Mouse (Mus musculus): Measurements from ENCODE around the gene Zfp217.

The Zfp217 gene

DNA sequence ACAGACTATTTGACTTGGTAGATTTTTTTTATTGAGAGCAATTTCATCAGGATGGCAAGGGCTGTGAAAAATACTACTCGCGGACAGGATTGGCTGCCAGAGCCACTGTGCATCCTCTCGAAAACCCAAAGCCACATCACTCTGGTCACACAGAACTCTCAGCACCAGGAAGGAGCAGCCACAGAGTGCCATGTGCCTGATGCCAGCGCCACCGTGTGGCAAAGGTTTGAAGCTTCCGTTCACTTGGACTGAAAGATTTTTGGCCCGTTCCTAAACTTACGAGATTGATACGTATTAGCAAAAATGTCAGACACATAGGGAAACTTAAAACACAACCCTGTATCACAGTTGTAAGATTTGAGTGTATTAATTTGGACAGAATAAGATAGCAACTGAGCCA lies 44.1 kb downstream of the Zfp217 start:
- DNase-seq (ENCODE audit: extremely low spot score, low spot score): peak; percentile 56

DNA sequence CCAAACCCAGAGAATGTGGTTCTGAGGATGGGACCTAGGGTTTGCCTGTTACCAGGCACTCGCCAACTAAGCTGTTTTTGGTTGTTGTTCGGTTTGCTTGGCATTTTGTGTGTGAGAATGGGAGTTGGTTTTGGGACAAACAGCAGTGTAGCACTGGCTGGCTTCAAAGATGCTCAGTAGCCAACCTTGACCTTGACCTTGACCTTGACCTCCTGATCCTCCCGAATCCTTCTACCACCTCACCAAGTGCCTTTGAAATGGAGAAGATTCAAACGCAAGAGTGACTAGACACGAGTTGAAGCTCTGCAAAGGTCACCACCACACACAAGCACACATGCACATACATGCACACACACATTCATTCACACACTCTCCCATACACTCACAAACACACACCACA lies 44.6 kb downstream of the Zfp217 start:
- DNase-seq (ENCODE audit: extremely low spot score, low spot score): no peak

DNA sequence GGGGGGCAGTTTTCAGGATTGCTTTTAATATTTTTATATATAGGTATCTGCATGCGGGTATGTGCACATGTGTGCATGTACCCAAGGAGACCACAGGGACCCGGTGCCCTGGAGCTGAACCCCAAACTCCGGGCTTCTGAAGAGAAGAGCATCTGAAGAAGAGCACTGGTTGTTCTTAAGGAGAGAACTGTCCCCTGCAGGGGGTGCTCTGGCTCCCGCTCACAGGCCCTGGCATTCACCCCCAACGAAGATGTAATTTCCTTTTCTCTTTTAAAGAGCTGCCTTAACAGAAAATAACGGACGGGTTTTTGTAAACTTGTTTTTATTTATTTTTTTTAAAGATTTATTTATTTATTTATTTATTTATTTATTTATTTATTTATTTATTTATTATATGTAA lies 46.0 kb downstream of the Zfp217 start:
- no peak for DNase-seq (ENCODE audit: extremely low spot score, low spot score)

- DNase-seq (ENCODE audit: extremely low spot score, low spot score): peak; percentile 98
These were observed 46.8 kb downstream of the Zfp217 start for GRCm38 (mm10) chr2:170101132-170101531.

DNA sequence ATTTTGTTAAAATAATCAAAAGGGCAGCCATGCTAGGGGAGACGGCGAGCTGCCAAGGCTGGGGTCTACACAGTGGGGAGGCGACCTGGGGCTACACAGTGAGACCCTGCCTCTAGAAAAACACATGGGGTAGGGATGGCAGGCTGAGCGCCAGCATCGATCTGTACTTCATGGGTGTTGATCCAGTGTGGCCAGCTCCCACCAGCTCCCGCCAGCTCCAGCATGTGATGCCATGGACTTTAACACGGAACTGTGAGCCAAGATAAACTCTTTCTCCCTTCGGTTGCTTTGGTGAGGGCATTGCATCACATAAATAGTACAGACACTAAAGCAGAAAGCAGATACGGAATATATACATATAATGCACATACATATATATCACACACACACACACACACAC lies 53.0 kb downstream of the Zfp217 start:
- no peak for DNase-seq (ENCODE audit: extremely low spot score, low spot score)

DNA sequence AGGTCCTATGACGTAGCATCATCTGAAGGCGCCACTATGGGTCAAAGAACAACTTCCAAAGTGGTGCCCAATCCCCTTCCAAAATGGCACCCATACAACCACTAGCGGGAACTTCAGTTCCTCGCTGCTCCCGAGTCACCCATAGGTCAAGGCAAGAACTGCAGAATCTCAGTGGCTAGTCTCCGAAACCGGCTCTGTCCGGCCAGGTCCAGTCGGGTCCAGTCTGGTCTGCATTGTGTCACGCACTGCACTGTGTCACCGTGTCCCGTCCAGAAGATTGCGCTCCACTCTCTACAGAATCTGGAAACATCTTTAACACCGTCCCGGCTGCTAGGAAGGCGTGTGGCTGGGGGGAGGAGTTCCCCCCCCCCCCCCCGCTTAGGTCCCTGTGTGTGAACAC lies 53.7 kb downstream of the Zfp217 start:
- no peak for DNase-seq (ENCODE audit: extremely low spot score, low spot score)

GRCm38 (mm10) chr2:170091563-170092443 lies 56.1 kb downstream of the Zfp217 start:
- no peak for DNase-seq (ENCODE audit: extremely low spot score, low spot score)

GRCm38 (mm10) chr2:170078442-170079017 lies 69.4 kb downstream of the Zfp217 start:
- peak; percentile 31 for DNase-seq (ENCODE audit: extremely low spot score, low spot score)

GRCm38 (mm10) chr2:170078041-170078440 lies 69.9 kb downstream of the Zfp217 start:
- DNase-seq (ENCODE audit: extremely low spot score, low spot score): no peak

DNA sequence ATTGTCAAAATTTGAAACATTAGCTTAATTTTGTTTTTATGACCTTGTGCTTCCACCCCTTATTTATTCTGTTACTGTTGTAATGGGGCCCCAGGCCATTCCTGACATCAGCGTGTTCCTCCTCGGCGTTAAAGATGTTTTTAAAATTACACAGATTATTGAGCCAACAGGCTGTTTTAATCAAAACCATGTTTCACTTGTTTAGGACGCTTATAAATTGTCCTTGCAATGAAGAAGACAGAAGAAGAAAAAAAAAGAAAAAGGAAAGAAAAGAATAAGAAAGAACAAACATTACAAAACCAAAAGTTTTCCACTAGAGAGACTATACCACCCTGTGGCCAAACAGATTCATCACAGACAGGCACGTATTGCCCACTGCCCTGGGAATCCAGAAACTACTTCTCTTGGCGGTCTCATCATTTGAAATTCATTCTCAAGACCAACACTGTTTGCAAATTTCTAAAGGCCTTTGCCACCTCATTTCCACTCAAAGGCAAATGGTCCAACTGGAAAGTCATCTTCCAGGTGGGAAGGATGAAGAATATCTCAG lies 70.9 kb downstream of the Zfp217 start:
- DNase-seq (ENCODE audit: extremely low spot score, low spot score): no peak

DNA sequence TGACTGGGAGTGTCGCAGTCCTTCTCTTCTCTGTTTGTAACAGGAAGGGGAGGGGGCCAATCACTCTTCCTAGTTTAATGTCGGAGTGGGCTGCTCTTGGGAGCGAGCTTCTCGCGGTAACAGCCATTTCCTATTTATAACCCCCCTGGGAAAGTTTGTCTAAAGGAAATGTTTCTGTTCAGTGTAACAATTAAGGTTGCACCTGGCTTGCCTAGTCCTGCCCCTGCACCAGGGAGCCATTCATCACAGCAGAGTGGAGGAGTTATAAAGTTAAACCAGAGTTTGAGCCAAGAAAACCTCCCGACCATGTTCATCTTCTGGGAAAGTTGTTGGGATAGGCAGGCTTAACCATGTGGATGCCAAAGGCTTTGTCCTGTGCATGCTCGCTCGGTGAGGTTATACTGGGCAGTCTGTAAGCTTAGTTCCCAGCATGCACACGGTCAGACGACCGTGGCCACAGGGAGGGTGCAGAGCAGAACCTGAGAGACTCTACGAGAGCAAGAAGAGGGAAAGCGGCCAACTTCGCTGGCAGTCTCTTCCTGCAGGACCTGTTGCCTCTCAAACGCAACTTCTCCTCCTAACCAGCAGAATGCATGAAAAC lies 77.2 kb downstream of the Zfp217 start:
- DNase-seq (ENCODE audit: extremely low spot score, low spot score): peak; percentile 56

DNA sequence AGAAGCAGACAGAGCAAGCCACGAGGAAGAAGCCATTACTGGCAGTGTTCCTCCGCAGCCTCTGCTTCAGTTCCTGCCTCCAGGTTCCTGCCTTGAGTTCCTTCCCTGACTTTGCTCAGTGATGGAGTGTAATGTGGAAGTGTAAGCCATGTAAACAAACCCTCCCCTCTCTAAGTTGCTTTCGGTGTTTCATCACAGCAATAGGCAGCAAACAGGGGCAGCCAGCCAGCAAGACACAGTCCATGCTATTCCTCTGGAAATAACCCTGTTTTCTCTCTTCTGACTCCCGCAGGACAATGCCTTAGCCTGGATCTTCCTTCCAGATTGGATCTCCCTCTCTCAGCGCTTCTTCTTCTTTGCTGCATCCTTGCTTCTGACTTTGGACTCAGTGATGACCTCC lies 77.9 kb downstream of the Zfp217 start:
- no peak for DNase-seq (ENCODE audit: extremely low spot score, low spot score)

GRCm38 (mm10) chr2:170062378-170062777 lies 85.5 kb downstream of the Zfp217 start:
- no peak for DNase-seq (ENCODE audit: extremely low spot score, low spot score)

DNA sequence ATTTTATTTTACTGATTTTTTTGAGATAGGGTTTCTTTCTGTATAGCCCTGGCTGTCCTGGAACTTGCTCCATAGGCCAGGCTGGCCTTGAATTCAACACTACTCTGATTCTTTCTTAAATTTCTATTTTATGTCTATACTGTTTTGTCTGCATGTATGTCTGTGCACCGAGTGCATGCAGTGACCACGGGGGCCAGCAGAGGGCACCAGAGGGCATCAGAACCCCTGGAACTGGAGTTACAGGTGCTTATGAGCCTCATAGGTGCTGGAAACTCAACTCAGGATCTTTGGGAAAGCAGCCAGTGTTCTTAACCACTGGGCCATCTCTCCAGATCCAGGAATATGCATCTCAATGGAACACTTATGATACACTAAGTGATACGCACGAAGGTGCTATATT lies 87.8 kb downstream of the Zfp217 start:
- DNase-seq (ENCODE audit: extremely low spot score, low spot score): no peak

GRCm38 (mm10) chr2:170058774-170059173 lies 89.1 kb downstream of the Zfp217 start:
- DNase-seq (ENCODE audit: extremely low spot score, low spot score): no peak

Measured in neural tube, embryonic 10.5 days (tissue).